Mouse (Mus musculus): ENCODE measurements around the gene Cbx4. TPM values are rescaled to one million over a fixed set of nuclear protein-coding genes. Genes with fewer than 3 reads are reported as not detected.
A peak's percentile ranks its signal among the peaks of the same experiment; 100 is the strongest.

Cbx4 gene
- 9.8 and 12.5 TPM in 2 replicates for polyA plus RNA-seq (2016; fragmentation: Nextera tagmentation; extraction: Ambion mirVana)

DNA sequence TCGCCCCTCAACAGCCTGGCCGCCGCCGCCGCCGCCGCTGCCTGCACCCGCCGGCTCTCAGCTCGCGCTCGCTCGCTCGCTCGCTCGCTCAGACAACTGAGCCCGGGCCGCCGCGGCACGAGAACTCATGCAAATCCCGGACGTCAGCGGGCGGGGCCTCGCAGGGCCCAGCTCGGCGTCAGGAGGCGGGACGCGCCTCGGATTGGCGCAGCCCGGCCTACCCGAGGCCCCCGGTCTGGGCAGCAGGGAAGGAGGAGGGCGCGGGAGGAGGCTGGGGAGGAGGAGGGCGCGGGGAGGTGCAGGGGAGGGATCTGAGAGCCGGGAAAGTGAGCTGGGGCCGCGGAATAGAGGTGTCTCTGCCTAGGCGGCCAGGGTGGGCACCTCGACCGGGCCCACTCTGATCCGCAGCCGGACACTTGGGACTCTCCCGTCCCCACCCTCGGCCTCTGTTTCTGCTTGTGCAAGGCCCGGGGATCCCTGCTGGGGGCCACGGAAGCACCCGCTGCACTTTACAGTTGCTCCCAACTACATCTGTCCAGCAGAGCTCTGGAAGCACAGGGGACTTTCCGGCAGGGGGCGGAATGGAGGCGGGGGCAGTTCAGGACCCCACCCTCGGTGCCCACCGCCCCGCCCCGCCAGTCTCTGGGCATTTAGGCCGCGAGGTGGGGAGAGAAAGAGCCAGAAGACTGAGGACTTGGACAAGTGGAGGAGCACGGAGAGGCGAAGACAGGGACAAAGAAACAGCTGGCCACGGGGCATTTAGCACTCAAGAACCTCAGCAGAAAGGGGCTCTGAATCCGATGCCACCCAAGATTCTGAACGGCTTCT lies at the start of gene Cbx4:
Gene Cbx4, minus strand, starts transcription at position 78 of the 828 bp plus-strand sequence.
- peaks cover 80% of the 10 kb centered on the region for H3K27me3 ChIP-seq
- H3K4me2 ChIP-seq, result peak within 1 kb of the TSS; percentile 95
- no peaks in the 10 kb centered on the region for H3K9me3 ChIP-seq
- WGBS, result under 1% methylated on average over 67 of the region's 67 CpGs
- peak within 1 kb of the TSS; percentile 92 for H3K4me3 ChIP-seq (replicated peaks)
- H3K27ac ChIP-seq, result peak within 1 kb of the TSS; percentile 99
- peaks cover 85% of the 10 kb centered on the region for H3K4me1 ChIP-seq (replicated peaks)
- H3K36me3 ChIP-seq, result peaks cover 11% of the 10 kb centered on the region
- peak; percentile 73 for ATAC-seq (ENCODE audit: insufficient number of reproducible peaks, insufficient read depth, low FRiP score, low TSS enrichment, low read depth)
- H3K9ac ChIP-seq (replicated peaks), result peak within 1 kb of the TSS; percentile 89

DNA sequence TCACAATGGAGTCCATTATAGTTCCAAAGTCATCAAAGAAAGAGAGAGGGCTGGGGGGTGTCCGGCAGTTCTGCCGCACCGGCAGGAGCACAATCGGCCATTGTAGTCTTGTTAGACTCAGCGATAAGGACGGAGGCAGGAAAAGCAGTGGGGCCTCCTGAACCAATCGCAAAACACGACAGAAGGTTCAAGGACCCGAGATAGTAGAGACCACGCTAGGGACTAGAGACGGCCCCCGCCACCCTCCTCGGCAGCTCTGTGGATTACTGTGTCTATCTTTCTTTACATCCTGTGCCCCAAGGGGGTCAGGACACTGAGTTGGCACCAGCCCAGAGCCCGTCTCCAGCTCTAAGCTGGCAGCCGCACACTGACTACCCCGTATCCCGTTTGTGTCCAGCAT lies 48.6 kb upstream of the Cbx4 start:
- H3K9ac ChIP-seq (replicated peaks), result no peak overlapping the region; the same call in 1 of the 2 replicates
- H3K27ac ChIP-seq, result no peak overlapping the region
- H3K4me3 ChIP-seq (replicated peaks), result no peak overlapping the region
- no peaks in the 10 kb centered on the region for H3K36me3 ChIP-seq
- peaks cover 22% of the 10 kb centered on the region; the same call in 1 of the 2 replicates for H3K27me3 ChIP-seq
- no peaks in the 10 kb centered on the region for H3K9me3 ChIP-seq
- H3K4me2 ChIP-seq, result no peak overlapping the region
- ATAC-seq (ENCODE audit: insufficient number of reproducible peaks, insufficient read depth, low FRiP score, low TSS enrichment, low read depth), result no peak
- H3K4me1 ChIP-seq (replicated peaks), result peaks cover 31% of the 10 kb centered on the region
- 63% methylated on average over 17 of the region's 17 CpGs for WGBS

DNA sequence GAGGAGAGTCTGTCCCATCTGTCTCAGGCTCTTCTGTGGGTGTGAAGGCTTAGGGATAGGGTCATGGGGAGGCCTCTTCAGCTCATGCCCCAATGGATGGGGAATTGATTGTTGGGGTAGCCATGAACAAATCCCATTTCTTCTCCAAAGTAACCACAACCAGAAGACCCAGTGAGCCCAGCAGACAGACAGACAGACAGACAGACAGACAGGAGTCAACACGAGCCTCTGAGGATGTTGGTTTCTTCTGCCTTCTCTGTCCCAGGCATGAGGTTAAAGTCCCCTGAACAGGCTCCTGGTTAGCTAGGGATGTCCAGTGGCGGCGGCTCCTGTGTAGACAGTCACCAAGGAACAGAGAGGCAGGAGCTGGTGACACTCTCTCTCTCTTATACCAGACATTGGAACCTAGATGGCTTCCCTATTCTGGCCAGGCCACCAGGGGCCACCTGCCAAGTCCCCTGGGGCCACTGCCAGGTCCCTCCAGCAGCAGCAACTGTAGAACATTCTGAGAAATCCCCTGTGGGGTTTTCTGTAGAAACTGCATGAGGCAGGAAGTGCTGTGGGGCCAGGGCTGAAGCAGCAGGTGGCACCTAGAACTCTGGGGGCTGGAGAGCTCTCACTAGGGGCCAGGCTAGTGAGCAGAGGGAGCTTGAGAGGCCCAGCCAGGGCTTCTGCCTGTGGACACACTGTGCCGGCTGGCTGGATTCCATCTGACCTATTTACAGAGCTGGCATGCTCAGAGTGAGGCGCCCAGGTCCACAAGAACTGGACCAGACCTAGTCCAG lies 47.6 kb upstream of the Cbx4 start:
- peaks cover 40% of the 10 kb centered on the region for H3K4me1 ChIP-seq (replicated peaks)
- no peak overlapping the region for H3K4me2 ChIP-seq
- H3K9me3 ChIP-seq, result no peaks in the 10 kb centered on the region
- H3K27ac ChIP-seq, result 0 out of 2 replicates have a peak overlapping the region, but pooled peaks have one; percentile 12
- H3K9ac ChIP-seq (replicated peaks), result no peak overlapping the region
- H3K4me3 ChIP-seq (replicated peaks), result no peak overlapping the region
- no peak for ATAC-seq (ENCODE audit: insufficient number of reproducible peaks, insufficient read depth, low FRiP score, low TSS enrichment, low read depth)
- H3K36me3 ChIP-seq, result no peaks in the 10 kb centered on the region
- WGBS, result 71% methylated on average over 5 of the region's 5 CpGs
- H3K27me3 ChIP-seq, result peaks cover 30% of the 10 kb centered on the region

DNA sequence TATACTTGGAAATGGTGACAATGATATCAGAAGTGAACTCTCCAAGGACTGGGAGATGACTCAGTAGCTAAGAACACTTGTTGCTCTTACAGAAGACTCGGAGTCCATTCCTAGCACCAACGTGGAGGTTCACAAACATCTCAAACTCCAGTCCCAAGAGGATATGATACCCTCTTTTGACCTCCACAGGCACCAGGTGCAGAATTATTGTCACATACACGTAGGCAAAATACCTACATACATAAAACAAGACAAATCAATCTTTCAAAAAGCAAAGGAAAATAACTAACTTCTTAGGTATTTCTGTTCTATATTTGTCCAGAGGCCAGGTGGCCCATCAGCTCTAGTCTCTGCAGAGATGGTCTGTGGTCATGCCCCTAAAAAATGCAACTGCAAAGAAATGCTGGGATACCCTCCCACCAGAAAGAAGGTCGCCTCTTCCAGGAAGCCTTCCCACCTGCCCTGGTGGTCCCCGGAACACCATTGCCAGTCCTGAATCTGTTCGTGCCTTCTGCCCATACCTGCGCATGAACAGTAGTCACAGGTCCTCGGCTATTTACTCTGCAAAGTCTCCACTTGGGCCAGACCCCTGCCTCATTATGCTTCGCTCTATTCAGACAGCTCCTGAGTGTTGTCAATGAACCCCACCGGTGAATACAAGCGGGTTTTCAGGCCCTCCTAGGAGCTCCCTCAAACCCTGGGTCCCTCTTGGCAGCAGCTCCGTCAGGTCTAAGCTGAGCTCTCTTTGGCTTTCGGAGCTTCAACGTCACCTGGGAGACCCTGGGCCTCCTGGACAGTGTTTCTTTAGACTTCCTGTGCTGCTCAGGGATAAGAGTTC lies 46.4 kb upstream of the Cbx4 start:
- H3K9ac ChIP-seq (replicated peaks), result no peak overlapping the region
- H3K36me3 ChIP-seq, result no peaks in the 10 kb centered on the region
- no peak for ATAC-seq (ENCODE audit: insufficient number of reproducible peaks, insufficient read depth, low FRiP score, low TSS enrichment, low read depth)
- no peak overlapping the region for H3K27ac ChIP-seq
- no peak overlapping the region for H3K4me2 ChIP-seq
- peaks cover 52% of the 10 kb centered on the region for H3K4me1 ChIP-seq (replicated peaks)
- no peak overlapping the region for H3K4me3 ChIP-seq (replicated peaks)
- no peaks in the 10 kb centered on the region for H3K9me3 ChIP-seq
- WGBS, result 79% methylated on average over 14 of the region's 14 CpGs
- peaks cover 37% of the 10 kb centered on the region for H3K27me3 ChIP-seq

DNA sequence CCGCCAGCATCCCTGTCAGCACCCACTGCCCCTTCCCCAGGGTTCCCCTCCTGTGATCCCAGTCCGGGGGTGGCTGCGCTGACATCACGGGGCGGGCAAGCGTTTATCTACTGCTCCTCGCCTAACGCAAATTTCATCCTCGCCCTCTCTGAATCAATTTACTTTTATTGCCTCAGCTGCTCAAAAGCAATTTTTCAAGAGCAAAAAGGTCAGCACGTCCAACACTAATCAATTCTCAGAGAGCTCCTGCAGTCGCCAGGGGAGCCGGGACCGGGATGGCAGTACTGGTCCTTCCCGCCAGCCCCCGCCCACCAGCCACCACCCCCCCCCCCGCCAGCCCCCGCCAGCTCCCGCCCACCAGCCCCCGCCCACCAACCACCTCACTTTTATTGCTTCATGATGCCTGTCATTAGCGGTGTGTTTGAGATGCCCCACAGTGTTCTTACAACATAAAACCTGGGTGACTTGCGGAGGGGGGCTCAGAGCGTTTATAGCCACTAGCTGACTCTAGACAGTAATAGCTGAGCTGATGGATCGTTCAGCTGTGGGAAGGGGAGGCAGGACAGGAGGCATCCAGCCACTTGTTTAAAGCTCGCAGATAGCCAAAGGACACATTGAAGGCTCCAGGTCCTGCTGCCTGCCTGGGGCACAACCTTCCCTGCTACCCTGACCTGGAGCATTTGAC lies 44.2 kb upstream of the Cbx4 start:
- Histone ChIP-seq H3K4me3 (replicated peaks) (peak overlapping the region; percentile 25), H3K9ac (replicated peaks) (no peak overlapping the region), H3K9me3 (no peaks in the 10 kb centered on the region), H3K36me3 (no peaks in the 10 kb centered on the region), H3K4me1 (replicated peaks) (peaks cover 74% of the 10 kb centered on the region), H3K27me3 (peaks cover 38% of the 10 kb centered on the region), H3K4me2 (peak overlapping the region; percentile 56), H3K27ac (no peak overlapping the region)
- ATAC-seq (ENCODE audit: insufficient number of reproducible peaks, insufficient read depth, low FRiP score, low TSS enrichment, low read depth), result no peak
- WGBS, result 6% methylated on average over 23 of the region's 24 CpGs

DNA sequence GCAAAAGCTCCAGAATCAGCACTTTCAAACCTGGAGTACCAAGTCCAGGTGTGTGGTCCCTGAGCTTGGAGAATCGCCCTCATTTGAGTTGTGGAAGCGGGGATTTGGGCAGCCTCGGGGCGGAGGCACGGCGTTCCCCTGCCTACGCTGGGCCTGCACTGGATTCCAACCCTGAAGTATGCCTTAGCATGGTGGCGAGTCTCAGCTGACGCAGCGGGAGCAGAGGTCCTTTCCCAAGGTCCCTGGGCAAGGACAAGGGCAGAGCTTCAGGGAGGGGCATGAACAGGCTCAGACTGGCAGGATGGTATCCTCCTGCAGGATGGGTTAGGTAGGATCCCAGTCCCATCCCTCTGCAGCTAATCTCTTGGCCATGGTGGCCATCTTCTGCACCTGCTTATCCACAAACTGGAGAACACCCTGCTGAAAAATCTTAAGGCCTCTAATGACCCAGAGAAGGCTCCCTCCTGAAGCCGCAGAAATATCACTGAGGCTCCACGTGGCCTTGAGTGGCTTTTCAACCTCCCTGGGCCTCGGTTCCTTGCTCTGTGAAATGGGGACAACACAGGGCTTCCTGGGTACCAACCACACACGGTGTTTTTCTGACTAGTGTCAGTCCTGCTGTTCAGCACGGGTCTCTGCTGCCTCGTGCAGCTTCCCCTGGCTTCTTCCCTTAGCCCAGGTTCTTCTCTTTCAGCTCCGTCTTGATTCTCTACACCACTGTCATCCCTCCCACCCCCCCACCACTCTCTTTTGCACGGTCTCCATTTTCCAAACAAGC lies 43.4 kb upstream of the Cbx4 start:
- H3K27me3 ChIP-seq, result peaks cover 45% of the 10 kb centered on the region
- ATAC-seq (ENCODE audit: insufficient number of reproducible peaks, insufficient read depth, low FRiP score, low TSS enrichment, low read depth), result no peak
- H3K4me2 ChIP-seq, result peak overlapping the region; percentile 56
- no peaks in the 10 kb centered on the region for H3K36me3 ChIP-seq
- H3K9me3 ChIP-seq, result no peaks in the 10 kb centered on the region
- peak overlapping the region; percentile 25 for H3K4me3 ChIP-seq (replicated peaks)
- H3K9ac ChIP-seq (replicated peaks), result no peak overlapping the region
- no peak overlapping the region for H3K27ac ChIP-seq
- 33% methylated on average over 18 of the region's 18 CpGs for WGBS
- H3K4me1 ChIP-seq (replicated peaks), result peaks cover 69% of the 10 kb centered on the region

DNA sequence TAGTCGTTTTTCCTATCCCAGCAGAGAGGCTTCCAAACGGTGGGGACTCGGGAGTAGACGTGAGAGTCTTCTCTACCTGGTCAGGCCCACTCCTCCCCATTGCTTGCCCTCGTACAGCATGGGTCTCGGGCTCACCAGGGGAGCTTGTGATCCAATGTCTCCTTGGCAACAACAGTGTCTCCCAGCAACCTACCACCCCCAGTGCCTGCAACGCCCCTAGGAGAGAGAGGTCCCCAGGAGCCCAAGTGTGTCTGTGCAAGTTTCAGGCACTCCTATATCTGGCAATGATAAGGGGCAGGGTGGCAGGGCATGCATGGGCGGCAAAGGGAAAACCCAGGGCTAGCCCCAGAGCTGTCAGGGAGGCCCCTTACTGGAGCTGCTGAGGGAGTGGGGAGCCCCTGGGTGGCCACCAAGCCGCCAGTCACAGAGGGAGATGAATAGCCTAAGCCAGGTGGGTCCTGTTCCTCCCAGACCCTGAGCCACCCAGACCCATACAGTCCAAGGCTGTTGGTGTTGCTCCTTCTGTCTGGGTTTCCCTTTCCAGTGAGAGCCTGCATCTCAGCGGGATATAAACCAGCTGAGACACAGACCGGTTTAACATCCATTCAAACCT lies 42.8 kb upstream of the Cbx4 start:
- Histone ChIP-seq H3K4me3 (replicated peaks) (no peak overlapping the region), H3K27me3 (peaks cover 45% of the 10 kb centered on the region), H3K9ac (replicated peaks) (no peak overlapping the region), H3K4me1 (replicated peaks) (peaks cover 62% of the 10 kb centered on the region), H3K27ac (no peak overlapping the region), H3K4me2 (no peak overlapping the region), H3K9me3 (no peaks in the 10 kb centered on the region), H3K36me3 (no peaks in the 10 kb centered on the region)
- WGBS, result 45% methylated on average over 11 of the region's 11 CpGs
- no peak for ATAC-seq (ENCODE audit: insufficient number of reproducible peaks, insufficient read depth, low FRiP score, low TSS enrichment, low read depth)

DNA sequence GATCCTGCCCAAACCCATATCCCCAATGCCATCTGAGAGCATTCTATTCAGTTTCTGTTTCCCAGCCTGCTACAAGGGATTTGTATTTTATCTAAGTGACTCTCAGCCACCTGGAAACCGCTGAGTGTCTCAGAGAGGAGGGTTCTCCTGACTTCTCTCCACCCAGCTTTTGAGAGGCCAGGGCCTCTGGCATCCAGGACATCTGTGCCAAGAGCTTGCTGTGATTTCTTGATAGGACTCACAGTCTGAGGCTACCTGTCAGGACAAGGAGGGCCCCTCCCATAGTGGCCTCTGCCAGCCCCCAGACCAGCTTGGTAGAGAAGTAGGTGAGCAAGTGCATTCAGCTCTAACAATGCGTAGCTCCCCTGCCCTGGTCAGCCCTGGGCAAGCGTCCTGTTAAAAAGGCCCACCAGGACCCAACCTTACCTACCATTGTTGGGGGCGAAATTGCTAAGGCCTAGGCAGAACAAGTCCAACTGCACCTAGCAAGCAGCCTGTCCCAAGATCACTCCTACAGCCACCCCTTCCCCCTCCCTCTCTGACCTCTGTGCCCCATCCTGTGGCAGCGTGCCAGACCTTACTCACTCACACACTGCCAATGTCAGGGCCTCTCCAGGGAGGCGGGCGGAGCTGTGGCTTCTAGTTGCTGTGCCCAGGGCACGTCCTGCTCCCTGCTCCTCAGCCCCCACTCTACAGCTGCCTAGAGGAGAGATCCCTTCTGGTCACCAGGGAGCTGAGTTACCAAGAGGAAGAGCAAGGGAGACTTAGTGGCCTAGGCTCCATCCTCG lies 41.9 kb upstream of the Cbx4 start:
- ATAC-seq (ENCODE audit: insufficient number of reproducible peaks, insufficient read depth, low FRiP score, low TSS enrichment, low read depth), result no peak
- Histone ChIP-seq H3K36me3 (no peaks in the 10 kb centered on the region), H3K4me3 (replicated peaks) (no peak overlapping the region), H3K4me2 (no peak overlapping the region), H3K4me1 (replicated peaks) (peaks cover 57% of the 10 kb centered on the region), H3K27ac (peak overlapping the region; percentile 74; the same call in 1 of the 2 replicates), H3K9me3 (no peaks in the 10 kb centered on the region), H3K9ac (replicated peaks) (0 out of 2 replicates have a peak overlapping the region, but pooled peaks have one; percentile 31), H3K27me3 (peaks cover 40% of the 10 kb centered on the region)
- 60% methylated on average over 9 of the region's 9 CpGs for WGBS

DNA sequence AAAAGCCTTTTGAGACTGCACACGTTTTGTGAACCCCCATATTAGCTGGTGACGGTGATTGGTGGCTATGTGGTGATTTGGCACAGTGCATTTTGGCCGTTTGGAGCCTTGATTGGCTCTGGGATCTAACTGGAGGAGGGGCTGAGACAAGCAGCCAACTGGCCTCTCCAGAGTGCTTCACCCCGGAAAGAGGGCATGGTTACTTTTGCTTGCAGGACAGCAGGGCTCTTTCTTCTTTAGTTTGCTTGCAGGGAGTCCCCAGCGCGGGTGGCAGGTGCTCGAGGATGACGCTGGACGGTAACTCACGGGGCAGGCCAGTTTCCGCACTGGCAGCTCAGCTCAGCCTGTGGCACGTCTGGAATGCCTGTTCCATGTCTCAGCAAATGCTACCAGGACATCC lies 41.1 kb upstream of the Cbx4 start:
- Histone ChIP-seq H3K9me3 (no peaks in the 10 kb centered on the region), H3K36me3 (no peaks in the 10 kb centered on the region), H3K9ac (replicated peaks) (no peak overlapping the region), H3K4me3 (replicated peaks) (no peak overlapping the region), H3K4me2 (peak overlapping the region; percentile 41; the same call in 1 of the 2 replicates), H3K27ac (peak overlapping the region; percentile 74), H3K27me3 (peaks cover 38% of the 10 kb centered on the region), H3K4me1 (replicated peaks) (peaks cover 57% of the 10 kb centered on the region)
- no peak for ATAC-seq (ENCODE audit: insufficient number of reproducible peaks, insufficient read depth, low FRiP score, low TSS enrichment, low read depth)
- 29% methylated on average over 12 of the region's 12 CpGs for WGBS

Measured in limb, embryonic 12.5 days (tissue).